Mouse (Mus musculus) ES-Bruce4 (cell line): ENCODE measurements around the gene Hcrtr2. TPM values are rescaled to one million over a fixed set of nuclear protein-coding genes. Genes with fewer than 3 reads are reported as not detected.

ENCODE experiments used
- H3K27ac ChIP-seq: 2 replicates; pipeline ENCODE4 v1.5.1; 2012; ENCODE audit warnings: low read length, inconsistent platforms; ENCODE audit not compliant: insufficient read depth
- H3K27me3 ChIP-seq: 2 replicates; pipeline ENCODE4 v1.6.1; 2012; ENCODE audit warnings: mild to moderate bottlenecking, low read length, inconsistent platforms; ENCODE audit not compliant: control insufficient read depth, poor library complexity, insufficient read depth, severe bottlenecking
- H3K36me3 ChIP-seq: 2 replicates; pipeline ENCODE4 v1.6.1; 2012; ENCODE audit warnings: inconsistent platforms, mild to moderate bottlenecking, low read length, moderate library complexity; ENCODE audit not compliant: control insufficient read depth, poor library complexity, insufficient read depth, severe bottlenecking
- H3K4me1 ChIP-seq: one replicate; pipeline ENCODE4 v1.8.1; 2011; ENCODE audit warnings: low read length; ENCODE audit not compliant: control insufficient read depth, insufficient read depth
- H3K4me3 ChIP-seq: 2 replicates; pipeline ENCODE4 v1.5.1; 2011; ENCODE audit warnings: low read depth, mild to moderate bottlenecking, low read length
- H3K9ac ChIP-seq: 2 replicates; pipeline ENCODE4 v1.6.1; 2012; ENCODE audit warnings: low read depth, mild to moderate bottlenecking, inconsistent platforms; ENCODE audit not compliant: poor library complexity, severe bottlenecking
- H3K9me3 ChIP-seq: replicated peaks from 2 replicates; pipeline ENCODE4 v1.6.1; 2012; ENCODE audit warnings: mild to moderate bottlenecking, low read length, inconsistent platforms; ENCODE audit not compliant: control insufficient read depth, poor library complexity, insufficient read depth, severe bottlenecking
- CTCF ChIP-seq: IDR thresholded peaks from one replicate; pipeline ENCODE4 v1.8.1; 2011; ENCODE audit warnings: low read depth, low read length
- EP300 ChIP-seq: IDR thresholded peaks from 2 replicates; pipeline ENCODE4 v1.6.1; 2011; ENCODE audit warnings: low read depth, low read length; ENCODE audit not compliant: insufficient read depth
- POLR2A ChIP-seq: IDR thresholded peaks from one replicate; pipeline ENCODE4 v1.8.1; 2011; ENCODE audit warnings: low read length; ENCODE audit not compliant: insufficient read depth
- polyA plus RNA-seq: library from polyadenylated mRNA; stranded (reverse); fragments of >200 nt; gene quantifications from 2 replicates; pipeline ENCODE4 v1.2.4, GENCODE M21; 2011; ENCODE audit warnings: low read depth; ENCODE audit not compliant: missing spikeins, insufficient read depth, insufficient read length

Gene Hcrtr2
- polyA plus RNA-seq, 1 experiment, result not detected

- H3K27ac ChIP-seq, result no peak overlapping the region
- no peaks in the 10 kb centered on the region for H3K4me1 ChIP-seq
- H3K4me3 ChIP-seq, result no peak overlapping the region
- no peaks in the 10 kb centered on the region for H3K27me3 ChIP-seq
- no peaks in the 10 kb centered on the region for H3K9me3 ChIP-seq
- H3K36me3 ChIP-seq, result no peaks in the 10 kb centered on the region
- H3K9ac ChIP-seq, result no peak overlapping the region
- TF ChIP-seq POLR2A (no peak), EP300 (no peak), CTCF (no peak)
These were observed 81.3 kb downstream of the Hcrtr2 start for GRCm38 (mm10) chr9:76242322-76242721.

GRCm38 (mm10) chr9:76237946-76238345 lies 85.7 kb downstream of the Hcrtr2 start:
- Histone ChIP-seq H3K4me3 (no peak overlapping the region), H3K36me3 (no peaks in the 10 kb centered on the region), H3K9me3 (no peaks in the 10 kb centered on the region), H3K9ac (no peak overlapping the region), H3K27me3 (no peaks in the 10 kb centered on the region), H3K27ac (no peak overlapping the region), H3K4me1 (no peaks in the 10 kb centered on the region)
- no peak for TF ChIP-seq EP300
- TF ChIP-seq CTCF, result no peak
- no peak for TF ChIP-seq POLR2A

- no peaks in the 10 kb centered on the region for H3K4me1 ChIP-seq
- H3K4me3 ChIP-seq, result no peak overlapping the region
- H3K9me3 ChIP-seq, result no peaks in the 10 kb centered on the region
- no peak overlapping the region for H3K27ac ChIP-seq
- no peak overlapping the region for H3K9ac ChIP-seq
- TF ChIP-seq CTCF, result no peak
- TF ChIP-seq EP300, result no peak
- no peak for TF ChIP-seq POLR2A
- no peaks in the 10 kb centered on the region for H3K36me3 ChIP-seq
- no peaks in the 10 kb centered on the region for H3K27me3 ChIP-seq
These were observed 86.4 kb downstream of the Hcrtr2 start for GRCm38 (mm10) chr9:76237243-76237642.

GRCm38 (mm10) chr9:76236626-76237025 lies 87.0 kb downstream of the Hcrtr2 start:
- H3K9me3 ChIP-seq, result no peaks in the 10 kb centered on the region
- H3K4me1 ChIP-seq, result no peaks in the 10 kb centered on the region
- H3K36me3 ChIP-seq, result no peaks in the 10 kb centered on the region
- no peak overlapping the region for H3K9ac ChIP-seq
- TF ChIP-seq EP300 (no peak), POLR2A (no peak), CTCF (no peak)
- H3K4me3 ChIP-seq, result no peak overlapping the region
- no peaks in the 10 kb centered on the region for H3K27me3 ChIP-seq
- no peak overlapping the region for H3K27ac ChIP-seq

GRCm38 (mm10) chr9:76235945-76236503 lies 87.6 kb downstream of the Hcrtr2 start:
- H3K4me1 ChIP-seq, result no peaks in the 10 kb centered on the region
- H3K9ac ChIP-seq, result no peak overlapping the region
- H3K4me3 ChIP-seq, result no peak overlapping the region
- no peaks in the 10 kb centered on the region for H3K9me3 ChIP-seq
- no peak overlapping the region for H3K27ac ChIP-seq
- TF ChIP-seq EP300 (no peak), CTCF (no peak), POLR2A (no peak)
- no peaks in the 10 kb centered on the region for H3K27me3 ChIP-seq
- no peaks in the 10 kb centered on the region for H3K36me3 ChIP-seq

GRCm38 (mm10) chr9:76234899-76235298 lies 88.8 kb downstream of the Hcrtr2 start:
- Histone ChIP-seq H3K27ac (no peak overlapping the region), H3K4me3 (no peak overlapping the region), H3K4me1 (no peaks in the 10 kb centered on the region), H3K9ac (no peak overlapping the region), H3K9me3 (no peaks in the 10 kb centered on the region), H3K27me3 (no peaks in the 10 kb centered on the region), H3K36me3 (no peaks in the 10 kb centered on the region)
- TF ChIP-seq EP300 (no peak), POLR2A (no peak), CTCF (no peak)
